9 mouse cellular contexts compared by ENCODE assay signal in genomic region chr4:154637468-154638319, GRCm38 (mm10). TPM values are rescaled to one million over a fixed set of nuclear protein-coding genes. Genes with fewer than 3 reads are reported as not detected.
A peak's percentile ranks its signal among the peaks of the same experiment; 100 is the strongest.
DNase-seq lines count a peak whose midpoint lies in the region; ATAC-seq and TF ChIP-seq lines count a peak whose summit lies in the region.
"Had no signal": no experiment of that assay in that cellular context is flagged by ENCODE, and none has a peak within 500 bp of the region (broad histone marks: within the 10 kb centered on the region; RNA-seq: fewer than 3 reads in every experiment).

No protein-coding gene starts in this region.

- H3K9me3 ChIP-seq in embryonic facial prominence, embryonic 14.5 days (ENCODE audit: control insufficient read depth, low read length), result no peaks in the 10 kb centered on the region
- H3K9me3 ChIP-seq in hindbrain, postnatal 0 days (ENCODE audit: low read length), result no peaks in the 10 kb centered on the region
- no peaks in the 10 kb centered on the region for H3K9me3 ChIP-seq in midbrain, embryonic 14.5 days (ENCODE audit: control insufficient read depth, low read length)

- no peak for TF ChIP-seq CTCF in hindbrain, postnatal 0 days (IDR thresholded peaks at IDR 0.05; ENCODE audit: low read depth)

- H3K9ac ChIP-seq in embryonic facial prominence, embryonic 14.5 days (ENCODE audit: low read depth, low read length), result peak overlapping the region; percentile 75
- peak overlapping the region; percentile 33 for H3K9ac ChIP-seq in hindbrain, postnatal 0 days (replicated peaks; ENCODE audit: low read length)
- H3K9ac ChIP-seq in midbrain, embryonic 14.5 days (replicated peaks; ENCODE audit: low read length), result peak overlapping the region; percentile 36; the same call in 1 of the 2 replicates

- peak; percentile 42 for DNase-seq in embryo, embryonic 10.5 days (ENCODE audit: low spot score)
- DNase-seq in embryo, embryonic 10 days (ENCODE audit: low spot score), result no peak
- no peak for DNase-seq in embryonic facial prominence, embryonic 14.5 days (ENCODE audit: low spot score)
- no peak for DNase-seq in hindbrain, postnatal 0 days (ENCODE audit: low spot score)
- peak; percentile 61 for DNase-seq in midbrain, embryonic 14.5 days
- no peak for DNase-seq in cerebellum, adult 11 months
- DNase-seq in thymus, adult 18-20 months, result no peak
- DNase-seq in layer of hippocampus, postnatal 25 days (ENCODE audit: extremely low spot score in 1 of 2, low spot score in 1 of 2), result no peak

- peak overlapping the region; percentile 95 for H3K27ac ChIP-seq in embryonic facial prominence, embryonic 14.5 days (replicated peaks; ENCODE audit: low read depth, low read length)
- H3K27ac ChIP-seq in hindbrain, postnatal 0 days, result peak overlapping the region; percentile 51; the same call in 1 of the 2 replicates
- H3K27ac ChIP-seq in midbrain, embryonic 14.5 days (replicated peaks; ENCODE audit: low read depth, low read length), result 0 out of 2 replicates have a peak overlapping the region, but pooled peaks have one; percentile 41

- peak overlapping the region; percentile 59 for H3K4me3 ChIP-seq in embryonic facial prominence, embryonic 14.5 days (ENCODE audit: low read depth, low read length)
- peak overlapping the region; percentile 34 for H3K4me3 ChIP-seq in hindbrain, postnatal 0 days (ENCODE audit: low read length)
- peak overlapping the region; percentile 41 for H3K4me3 ChIP-seq in midbrain, embryonic 14.5 days (replicated peaks; ENCODE audit: low read depth, low read length)

- peak overlapping the region; percentile 92 for H3K4me2 ChIP-seq in embryonic facial prominence, embryonic 14.5 days (ENCODE audit: low read depth, low read length)
- H3K4me2 ChIP-seq in hindbrain, postnatal 0 days (ENCODE audit: low read depth, low read length), result peak overlapping the region; percentile 61
- H3K4me2 ChIP-seq in midbrain, embryonic 14.5 days (ENCODE audit: low read length), result peak overlapping the region; percentile 64

- H3K36me3 ChIP-seq in embryonic facial prominence, embryonic 14.5 days (ENCODE audit: control insufficient read depth, insufficient read depth, low read length), result no peaks in the 10 kb centered on the region
- no peaks in the 10 kb centered on the region for H3K36me3 ChIP-seq in hindbrain, postnatal 0 days (ENCODE audit: insufficient read depth, low read length)
- no peaks in the 10 kb centered on the region for H3K36me3 ChIP-seq in midbrain, embryonic 14.5 days (ENCODE audit: control insufficient read depth, insufficient read depth, low read length)

- peaks cover 87% of the 10 kb centered on the region for H3K27me3 ChIP-seq in embryonic facial prominence, embryonic 14.5 days (replicated peaks; ENCODE audit: control insufficient read depth, insufficient read depth, low read length)
- peaks cover 71% of the 10 kb centered on the region for H3K27me3 ChIP-seq in hindbrain, postnatal 0 days (ENCODE audit: insufficient read depth, low read length)
- peaks cover 84% of the 10 kb centered on the region for H3K27me3 ChIP-seq in midbrain, embryonic 14.5 days (ENCODE audit: control insufficient read depth, insufficient read depth, low read length)

- H3K4me1 ChIP-seq in embryonic facial prominence, embryonic 14.5 days (ENCODE audit: control insufficient read depth, insufficient read depth, low read length), result no peaks in the 10 kb centered on the region; the same call in 1 of the 2 replicates
- H3K4me1 ChIP-seq in hindbrain, postnatal 0 days (ENCODE audit: insufficient read depth, low read length), result 0 out of 2 replicates have a peak, but pooled peaks cover 8% of the 10 kb centered on the region
- H3K4me1 ChIP-seq in midbrain, embryonic 14.5 days (ENCODE audit: control insufficient read depth, insufficient read depth, low read length), result peaks cover 3% of the 10 kb centered on the region

- WGBS in embryonic facial prominence, embryonic 14.5 days, result 2% methylated on average over 27 of the region's 73 CpGs
- WGBS in hindbrain, postnatal 0 days, result 2% methylated on average over 51 of the region's 73 CpGs
- WGBS in midbrain, embryonic 14.5 days, result under 1% methylated on average over 71 of the region's 73 CpGs

- ATAC-seq in embryonic facial prominence, embryonic 14.5 days (ENCODE audit: low read depth), result no peak
- ATAC-seq in hindbrain, postnatal 0 days, result no peak
- ATAC-seq in midbrain, embryonic 14.5 days (ENCODE audit: low FRiP score, low TSS enrichment), result no peak

RNA-seq across cellular contexts. Expression of gene Prdm16, which starts 1.0 kb away (rescaled TPM):
- polyA plus RNA-seq in embryonic facial prominence, embryonic 14.5 days (2014; fragmentation: Nextera tagmentation; extraction: Ambion mirVana), result 12.7 and 17.2 TPM in 2 replicates
- 5.3 and 5.8 TPM in 2 replicates for total RNA-seq in hindbrain, postnatal 0 days (2014; rRNA removed)
- polyA plus RNA-seq in hindbrain, postnatal 0 days (2015; fragmentation: Nextera tagmentation; extraction: Ambion mirVana), result 10.3 and 10.5 TPM in 2 replicates
- 5.2 and 10.1 TPM in 2 replicates for polyA plus RNA-seq in midbrain, embryonic 14.5 days (2014; fragmentation: Nextera tagmentation; extraction: Ambion mirVana)
- total RNA-seq in layer of hippocampus, postnatal 25 days (2021), result 10 to 100 TPM; 10.1 to 10.3 TPM

RNA-seq across cellular contexts. Expression of gene Actrt2, which starts 30.0 kb away (rescaled TPM):
- polyA plus RNA-seq in embryonic facial prominence, embryonic 14.5 days (2014; fragmentation: Nextera tagmentation; extraction: Ambion mirVana), result not detected in 2 replicates
- total RNA-seq in hindbrain, postnatal 0 days (2014; rRNA removed), result not detected in 2 replicates
- not detected in 2 replicates for polyA plus RNA-seq in hindbrain, postnatal 0 days (2015; fragmentation: Nextera tagmentation; extraction: Ambion mirVana)
- polyA plus RNA-seq in midbrain, embryonic 14.5 days (2014; fragmentation: Nextera tagmentation; extraction: Ambion mirVana), result not detected in 2 replicates
- not detected for total RNA-seq in layer of hippocampus, postnatal 25 days (2021)
- polyA plus RNA-seq: large intestine, adult 2 months had no signal

Comparison
In these comparisons a context has a peak if more than half of its experiments do, and no peak if none do; other contexts are left out.
1. DNase-seq: peak in embryo, embryonic 10.5 days (single experiment) and midbrain, embryonic 14.5 days (single experiment); none in embryo, embryonic 10 days (single experiment), embryonic facial prominence, embryonic 14.5 days (single experiment), hindbrain, postnatal 0 days (single experiment), cerebellum, adult 11 months (single experiment), thymus, adult 18-20 months (0 of 2) and layer of hippocampus, postnatal 25 days (0 of 2).
2. H3K27ac ChIP-seq: peak in every context shown above with its lines; median percentile 95 in embryonic facial prominence, embryonic 14.5 days; 51 in hindbrain, postnatal 0 days; 41 in midbrain, embryonic 14.5 days.
3. Peak in every context shown above with its lines, with median percentiles within 50 percentile points of each other: H3K4me2 ChIP-seq, H3K4me3 ChIP-seq and H3K9ac ChIP-seq.